Mouse (Mus musculus) stomach, embryonic 16.5 days (tissue): ENCODE measurements at regions not wholly inside any gene's neighbourhood (a gene's known extent, or its start where the extent isn't known, plus 50 kb on each side); places are given as distances from the start of the nearest gene placed in this dataset.

Experiments used
- ATAC-seq: fragments of 200-750 bp; cut with Nextera tagmentation; 2 replicates; pipeline ENCODE4 v1.8.0; 2017; ENCODE audit warnings: moderate number of reproducible peaks, moderate TSS enrichment; ENCODE audit not compliant: insufficient read depth, low FRiP score
- H3K27ac ChIP-seq: fragments of 300-500 bp; sonication (generic); 2 replicates; pipeline ENCODE4 v1.5.1; 2014; ENCODE audit warnings: low read length
- H3K27me3 ChIP-seq: fragments of 300-500 bp; sonication (generic); 2 replicates; pipeline ENCODE4 v1.6.1; 2014; ENCODE audit warnings: low read length, control low read depth, mixed read lengths; ENCODE audit not compliant: control insufficient read depth, insufficient read depth
- H3K36me3 ChIP-seq: fragments of 300-500 bp; sonication (generic); 2 replicates; pipeline ENCODE4 v1.6.1; 2014; ENCODE audit warnings: low read length; ENCODE audit not compliant: control insufficient read depth, insufficient read depth
- H3K4me1 ChIP-seq: fragments of 300-500 bp; sonication (generic); 2 replicates; pipeline ENCODE4 v1.6.1; 2014; ENCODE audit warnings: low read length, control low read depth, mixed read lengths; ENCODE audit not compliant: control insufficient read depth, insufficient read depth
- H3K4me2 ChIP-seq: fragments of 300-500 bp; sonication (generic); 2 replicates; pipeline ENCODE4 v1.6.1; 2014; ENCODE audit warnings: low read depth, low read length, mixed read lengths
- H3K4me3 ChIP-seq: fragments of 300-500 bp; sonication (generic); replicated peaks from 2 replicates; pipeline ENCODE4 v1.5.1; 2014; ENCODE audit warnings: mild to moderate bottlenecking, low read length
- H3K9ac ChIP-seq: fragments of 300-500 bp; sonication (generic); 2 replicates; pipeline ENCODE4 v1.6.1; 2014; ENCODE audit warnings: low read length
- H3K9me3 ChIP-seq: fragments of 300-500 bp; sonication (generic); replicated peaks from 2 replicates; pipeline ENCODE4 v1.6.1; 2016; ENCODE audit warnings: low read length, control low read depth; ENCODE audit not compliant: control insufficient read depth
- WGBS: fragments of 180-500 bp; shearing (Covaris S2); extraction: QIAGEN DNeasy Blood & Tissue Kit; methylation state at CpG from one replicate; pipeline ENCODE4 v1.1.7; 2014; 5-methylcytosine and 5-hydroxymethylcytosine counted together

DNA sequence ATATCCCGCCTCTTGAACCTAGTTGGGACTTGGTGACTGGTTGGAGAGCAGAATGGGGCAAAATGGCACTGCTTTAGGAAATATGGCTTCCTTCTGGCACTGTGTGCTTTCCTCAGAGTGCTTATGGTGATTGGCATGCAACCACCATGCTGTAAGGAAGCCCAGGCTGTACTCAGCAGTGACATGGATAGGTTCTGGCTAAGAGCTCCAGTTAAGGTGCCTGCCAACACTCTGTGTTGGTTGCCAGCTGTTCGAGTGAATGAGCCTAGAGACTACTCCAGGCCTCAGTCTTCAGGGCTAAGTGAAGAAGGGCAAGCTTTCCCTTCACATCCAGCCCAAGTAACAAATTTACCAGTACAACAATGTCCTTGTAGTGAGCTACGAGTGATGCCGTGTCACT, 301.9 kb downstream of the Otol1 start:
- no peaks in the 10 kb centered on the region for H3K9me3 ChIP-seq
- WGBS: 84% methylated on average over 4 of the region's 4 CpGs

DNA sequence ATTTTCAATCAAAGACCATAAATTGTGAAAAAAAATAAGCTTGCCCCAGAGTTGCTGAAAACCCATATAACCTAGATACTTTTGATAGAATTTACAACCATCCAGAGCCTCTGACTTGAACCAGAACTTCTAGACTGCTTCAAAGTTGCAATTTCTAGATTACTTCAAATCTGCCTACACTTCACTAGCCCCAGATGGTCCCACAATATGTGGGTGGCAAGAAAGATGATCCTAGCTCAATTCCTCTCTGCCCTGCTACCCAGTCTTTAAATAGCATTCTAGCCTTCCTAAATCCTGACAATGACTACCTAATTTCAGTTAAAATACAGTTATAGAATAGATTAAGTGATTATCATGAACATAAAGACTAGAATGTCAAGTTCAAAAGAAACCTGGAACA, 303.6 kb downstream of the Otol1 start:
- ATAC-seq: no peak
- H3K4me2 ChIP-seq: no peak overlapping the region
- no peak overlapping the region for H3K4me3 ChIP-seq
- no peak overlapping the region for H3K9ac ChIP-seq
- no peaks in the 10 kb centered on the region for H3K27me3 ChIP-seq
- no peaks in the 10 kb centered on the region for H3K4me1 ChIP-seq
- no peak overlapping the region for H3K27ac ChIP-seq
- H3K9me3 ChIP-seq: no peaks in the 10 kb centered on the region
- no peaks in the 10 kb centered on the region for H3K36me3 ChIP-seq

More for the DNA sequence above, 301.9 kb downstream of the Otol1 start:
- H3K4me2 ChIP-seq: no peak overlapping the region
- no peak overlapping the region for H3K4me3 ChIP-seq
- H3K9ac ChIP-seq: no peak overlapping the region
- H3K4me1 ChIP-seq: no peaks in the 10 kb centered on the region
- H3K36me3 ChIP-seq: no peaks in the 10 kb centered on the region
- no peak overlapping the region for H3K27ac ChIP-seq
- ATAC-seq: no peak
- no peaks in the 10 kb centered on the region for H3K27me3 ChIP-seq

DNA sequence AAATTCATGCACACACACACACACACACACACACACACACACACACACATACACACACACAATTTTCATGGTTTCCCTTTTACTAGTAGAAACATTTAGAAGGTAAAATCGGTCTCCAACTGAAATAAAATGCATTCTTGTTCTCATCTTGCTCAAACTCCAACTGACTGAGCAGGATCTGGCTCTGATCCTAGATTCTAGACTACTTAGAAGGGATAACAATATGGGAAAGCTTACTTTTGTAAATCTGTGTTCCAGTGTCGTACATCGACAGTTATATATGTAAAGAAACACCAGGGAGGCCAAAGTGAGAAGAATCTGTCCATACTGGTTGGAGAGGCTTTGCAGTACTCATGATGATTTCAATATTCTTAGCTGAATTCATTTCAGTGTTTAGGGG, 304.6 kb downstream of the Otol1 start:
- 59% methylated on average over 3 of the region's 3 CpGs for WGBS
- Histone ChIP-seq H3K9ac (no peak overlapping the region), H3K4me1 (no peaks in the 10 kb centered on the region), H3K36me3 (no peaks in the 10 kb centered on the region), H3K27ac (no peak overlapping the region), H3K9me3 (no peaks in the 10 kb centered on the region), H3K4me3 (no peak overlapping the region), H3K27me3 (no peaks in the 10 kb centered on the region), H3K4me2 (no peak overlapping the region)
- ATAC-seq: no peak

DNA sequence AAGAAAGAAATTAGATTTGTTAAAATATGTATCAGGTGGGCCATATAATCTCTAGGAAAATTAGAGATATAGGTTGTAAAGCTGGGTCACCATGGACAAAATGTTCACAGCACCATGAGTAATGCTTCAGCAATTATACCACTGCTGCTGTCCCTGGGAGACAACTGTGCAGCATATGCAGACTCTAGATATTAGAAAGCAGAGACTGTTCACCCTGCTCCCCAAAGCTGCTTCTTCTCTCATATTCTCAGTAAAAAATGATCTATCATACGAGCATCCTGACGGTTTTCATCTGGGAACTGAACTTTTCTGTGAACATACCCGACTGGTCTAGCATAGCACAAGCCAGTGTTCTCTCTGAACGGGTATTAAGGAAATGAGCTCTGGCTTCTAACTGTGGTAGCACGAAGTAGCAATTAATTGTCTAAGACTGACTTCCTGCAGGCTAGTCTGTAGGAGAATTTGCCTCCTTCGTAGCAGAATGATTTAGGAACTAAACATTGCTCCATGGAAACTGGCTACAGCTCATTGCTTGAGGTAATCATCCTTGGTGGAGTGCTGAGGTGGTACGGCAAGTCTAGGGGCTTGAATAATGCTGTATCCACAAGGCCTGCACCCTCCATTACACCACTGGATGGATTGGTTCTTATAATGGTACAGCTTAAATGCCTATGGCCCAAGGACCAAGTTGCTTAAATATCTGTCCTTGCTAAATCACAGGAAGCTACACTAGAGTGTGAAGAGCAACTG, 305.9 kb downstream of the Otol1 start:
- no peak overlapping the region for H3K4me2 ChIP-seq
- H3K27me3 ChIP-seq: no peaks in the 10 kb centered on the region
- 60% methylated on average over 7 of the region's 7 CpGs for WGBS
- H3K27ac ChIP-seq: no peak overlapping the region
- H3K4me3 ChIP-seq: no peak overlapping the region
- ATAC-seq: no peak
- no peaks in the 10 kb centered on the region for H3K36me3 ChIP-seq
- no peaks in the 10 kb centered on the region for H3K9me3 ChIP-seq
- H3K9ac ChIP-seq: no peak overlapping the region
- no peaks in the 10 kb centered on the region for H3K4me1 ChIP-seq

DNA sequence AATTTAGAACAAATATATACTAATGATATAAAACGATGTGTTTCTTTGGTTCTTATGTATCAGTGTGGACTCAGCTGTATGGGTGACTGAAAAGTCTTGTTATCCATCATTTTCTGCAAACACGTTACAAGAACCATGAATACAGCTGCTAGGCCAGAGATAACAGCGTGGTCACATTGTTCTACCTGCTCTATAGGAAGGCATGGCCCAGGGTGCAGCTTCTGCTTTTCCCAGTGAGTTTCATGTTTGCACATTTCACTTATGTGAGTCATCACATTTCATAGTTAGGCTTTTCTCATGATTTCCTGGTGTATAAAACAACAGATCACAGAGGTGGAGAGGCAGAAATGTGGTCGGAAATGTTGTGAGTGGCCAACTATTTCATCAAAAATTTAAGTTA, 306.8 kb downstream of the Otol1 start:
- Histone ChIP-seq H3K4me2 (no peak overlapping the region), H3K4me1 (no peaks in the 10 kb centered on the region), H3K27me3 (no peaks in the 10 kb centered on the region), H3K27ac (no peak overlapping the region), H3K9me3 (no peaks in the 10 kb centered on the region), H3K4me3 (no peak overlapping the region), H3K9ac (no peak overlapping the region), H3K36me3 (no peaks in the 10 kb centered on the region)
- ATAC-seq: peak; percentile 69; the same call in 1 of the 2 replicates
- WGBS: 65% methylated on average over 4 of the region's 4 CpGs

DNA sequence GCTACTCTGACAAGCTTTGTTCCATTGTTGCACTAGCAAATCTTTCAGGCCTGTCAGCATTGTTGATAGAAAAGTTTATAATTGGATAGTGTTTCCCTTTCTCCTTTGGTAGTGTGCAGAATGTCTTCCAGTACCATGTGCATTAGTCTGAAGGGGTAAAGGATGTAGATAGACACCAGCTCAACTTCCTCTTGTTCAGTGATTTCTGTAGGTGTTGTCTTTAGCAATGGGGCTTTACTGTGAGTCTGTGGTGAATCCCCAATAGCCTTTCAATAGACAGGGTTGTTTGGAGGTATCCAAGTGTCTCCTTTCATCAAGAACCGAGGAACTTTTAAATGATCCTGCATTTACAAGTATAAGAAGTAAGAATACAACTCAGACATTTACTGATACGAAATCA, 311.0 kb downstream of the Otol1 start:
- WGBS: 90% methylated on average over 2 of the region's 2 CpGs
- H3K9me3 ChIP-seq: no peaks in the 10 kb centered on the region

DNA sequence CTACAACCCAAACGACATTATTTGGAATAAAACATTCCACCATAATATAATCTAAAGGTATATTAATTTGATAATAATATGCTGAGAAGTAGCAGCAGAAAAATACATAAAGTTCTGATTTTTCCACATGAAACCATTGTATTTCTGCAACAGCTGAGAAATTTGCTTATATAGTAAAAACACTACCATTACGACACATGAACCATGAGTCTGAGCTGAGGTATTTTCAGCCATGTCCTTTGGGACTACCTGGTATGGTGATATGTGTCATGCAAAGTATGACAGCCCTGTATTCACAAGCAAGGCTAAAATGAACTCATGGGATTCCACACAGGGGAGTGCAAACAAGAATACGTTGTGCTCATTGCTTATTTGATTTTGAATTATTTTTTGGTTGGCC, 311.7 kb downstream of the Otol1 start:
- no peaks in the 10 kb centered on the region for H3K9me3 ChIP-seq
- no peak overlapping the region for H3K27ac ChIP-seq
- 84% methylated on average over 3 of the region's 3 CpGs for WGBS
- H3K36me3 ChIP-seq: no peaks in the 10 kb centered on the region
- no peak overlapping the region for H3K4me3 ChIP-seq
- H3K4me1 ChIP-seq: no peaks in the 10 kb centered on the region
- H3K4me2 ChIP-seq: no peak overlapping the region
- no peak overlapping the region for H3K9ac ChIP-seq
- ATAC-seq: no peak
- H3K27me3 ChIP-seq: no peaks in the 10 kb centered on the region

More for the DNA sequence above, 311.0 kb downstream of the Otol1 start:
- H3K36me3 ChIP-seq: no peaks in the 10 kb centered on the region
- no peak overlapping the region for H3K4me2 ChIP-seq
- H3K4me1 ChIP-seq: no peaks in the 10 kb centered on the region
- no peaks in the 10 kb centered on the region for H3K27me3 ChIP-seq
- no peak overlapping the region for H3K9ac ChIP-seq
- no peak for ATAC-seq
- H3K27ac ChIP-seq: no peak overlapping the region
- H3K4me3 ChIP-seq: no peak overlapping the region

DNA sequence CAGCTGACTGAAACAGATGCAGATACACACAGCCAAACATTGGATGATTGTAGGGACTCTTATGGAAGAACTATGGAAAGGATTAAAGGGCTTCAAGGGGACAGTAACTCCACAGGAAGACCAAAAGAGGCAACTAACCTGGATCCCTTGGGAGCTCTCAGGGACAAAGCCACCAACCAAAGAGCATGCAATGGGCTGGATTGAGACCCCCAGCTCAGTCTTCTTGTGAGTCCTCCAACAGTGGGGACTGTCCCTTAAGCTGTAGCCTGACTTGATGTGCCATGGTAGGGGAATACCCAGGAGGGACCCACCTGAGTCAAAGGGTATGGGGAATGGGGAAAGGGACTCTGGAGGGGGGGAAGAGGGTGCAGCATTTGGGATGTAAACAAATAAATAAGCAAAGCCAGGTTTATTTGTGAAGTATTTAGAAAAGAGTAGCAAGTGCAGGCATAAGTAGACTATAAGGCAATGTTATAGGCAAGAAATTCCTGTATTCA, 313.8 kb downstream of the Otol1 start:
- H3K4me3 ChIP-seq: no peak overlapping the region
- no peaks in the 10 kb centered on the region for H3K27me3 ChIP-seq
- no peaks in the 10 kb centered on the region for H3K36me3 ChIP-seq
- no peak overlapping the region for H3K4me2 ChIP-seq
- no peak overlapping the region for H3K27ac ChIP-seq
- ATAC-seq: no peak
- no peaks in the 10 kb centered on the region for H3K4me1 ChIP-seq
- H3K9ac ChIP-seq: no peak overlapping the region
- no peaks in the 10 kb centered on the region for H3K9me3 ChIP-seq

DNA sequence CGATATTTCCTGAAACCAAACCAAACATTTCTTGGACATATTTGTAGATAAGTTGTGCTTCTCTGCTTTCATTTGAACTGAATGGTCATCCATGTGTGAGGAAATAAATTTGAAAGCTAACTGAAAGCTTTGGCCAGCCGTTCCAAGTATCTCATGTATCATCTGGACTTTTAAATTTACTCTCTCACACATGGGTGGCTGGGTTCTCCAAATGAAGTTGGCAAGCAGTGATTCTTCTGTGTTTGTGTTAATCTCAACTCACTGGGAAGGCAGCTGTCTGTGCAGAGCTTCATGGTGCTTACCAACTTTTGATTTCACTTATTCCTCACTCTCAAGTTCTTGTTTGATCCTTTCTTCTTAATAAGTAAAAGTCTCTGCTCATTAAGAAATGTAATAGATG, 317.3 kb downstream of the Otol1 start:
- no peak overlapping the region for H3K4me3 ChIP-seq
- H3K9me3 ChIP-seq: no peaks in the 10 kb centered on the region
- no peaks in the 10 kb centered on the region for H3K4me1 ChIP-seq
- no peak for ATAC-seq
- H3K36me3 ChIP-seq: no peaks in the 10 kb centered on the region
- H3K27me3 ChIP-seq: no peaks in the 10 kb centered on the region
- H3K4me2 ChIP-seq: no peak overlapping the region
- H3K27ac ChIP-seq: no peak overlapping the region
- H3K9ac ChIP-seq: no peak overlapping the region
- WGBS: 60% methylated on average over 2 of the region's 2 CpGs
